Mouse (Mus musculus) left cerebral cortex, postnatal 14 days (tissue): ENCODE measurements around the gene Ankrd13d. TPM values are rescaled to one million over a fixed set of nuclear protein-coding genes. Genes with fewer than 3 reads are reported as not detected.
"Not testable (repeated sequence)": the region's sequence is repeated elsewhere in the genome, so short reads cannot be mapped to it uniquely, and the experiment has no call there.

Experiments used
- DNase-seq, 2 experiments: peaks; one replicate each; pipeline ENCODE4 v3.0.0; 2021 to 2022; ENCODE audit warnings: low spot score in 2 of 2, mixed read lengths in 1 of 2
- intact Hi-C: fragments of 180-260 bp; cut with DNase I; formaldehyde crosslinking; loops from one replicate; pipeline ENCODE4 v1.15.1; 2025
- total RNA-seq, 2 experiments: library from RNA; stranded (reverse); gene quantifications; 2 replicates each; pipeline ENCODE4 v1.2.3; 2021

Gene Ankrd13d
- total RNA-seq, 2 experiments from 2014 or later, result 84.5 to 84.9 TPM

- no peak for DNase-seq
- intact Hi-C loops, result no loop called here
Measured at GRCm38 (mm10) chr19:4270187-4270586, 12.8 kb downstream of the Ankrd13d start.

GRCm38 (mm10) chr19:4268566-4269361, 14.2 kb downstream of the Ankrd13d start, which contains the start of gene Ssh3:
Ssh3 (minus strand) TSS chr19:4269180.
- intact Hi-C loops, result no loop called here
- peak; percentile 40 to 60 for DNase-seq

- no peak for DNase-seq
- intact Hi-C loops, result no loop called here
Measured at GRCm38 (mm10) chr19:4265956-4266355, 17.0 kb downstream of the Ankrd13d start.

GRCm38 (mm10) chr19:4264171-4264780, 18.7 kb downstream of the Ankrd13d start:
- intact Hi-C loops, result no loop called here
- DNase-seq, result no peak

- intact Hi-C loops, result no loop called here
- DNase-seq, result no peak
Measured at GRCm38 (mm10) chr19:4263702-4264101, 19.2 kb downstream of the Ankrd13d start.

- intact Hi-C loops, result no loop called here
- DNase-seq, result no peak
Measured at GRCm38 (mm10) chr19:4262756-4263155, 20.2 kb downstream of the Ankrd13d start.

- no peak for DNase-seq
- intact Hi-C loops, result no loop called here
Measured at GRCm38 (mm10) chr19:4261038-4261698, 21.8 kb downstream of the Ankrd13d start.

GRCm38 (mm10) chr19:4257897-4258252, 25.1 kb downstream of the Ankrd13d start:
- DNase-seq, result no peak

GRCm38 (mm10) chr19:4257216-4257896, 25.6 kb downstream of the Ankrd13d start:
- peak; percentile 96 for DNase-seq
- intact Hi-C loops, result no loop called here

More at GRCm38 (mm10) chr19:4257897-4258252, 25.1 kb downstream of the Ankrd13d start:
- intact Hi-C loops, result loop anchor here (1.0 kb wide), 1 partner anchor 48 kb away; the partner anchor contains the start of gene Grk2

GRCm38 (mm10) chr19:4255583-4256162, 27.3 kb downstream of the Ankrd13d start:
- no peak for DNase-seq
- intact Hi-C loops, result no loop called here

GRCm38 (mm10) chr19:4254230-4254629, 28.7 kb downstream of the Ankrd13d start:
- intact Hi-C loops, result no loop called here

GRCm38 (mm10) chr19:4248683-4249082, 34.3 kb downstream of the Ankrd13d start:
- DNase-seq, intact Hi-C loops: not testable (repeated sequence)

More at GRCm38 (mm10) chr19:4254230-4254629, 28.7 kb downstream of the Ankrd13d start:
- no peak for DNase-seq

GRCm38 (mm10) chr19:4247010-4247409, 35.9 kb downstream of the Ankrd13d start:
- no peak for DNase-seq
- intact Hi-C loops, result no loop called here

GRCm38 (mm10) chr19:4244775-4245174, 38.2 kb downstream of the Ankrd13d start:
- no peak for DNase-seq
- intact Hi-C loops, result no loop called here

- DNase-seq, result no peak
- intact Hi-C loops, result no loop called here
Measured at GRCm38 (mm10) chr19:4242416-4242815, 40.5 kb downstream of the Ankrd13d start.

- intact Hi-C loops, result no loop called here
- DNase-seq, result no peak
Measured at GRCm38 (mm10) chr19:4240247-4240668, 42.7 kb downstream of the Ankrd13d start.

GRCm38 (mm10) chr19:4234548-4234947, 48.4 kb downstream of the Ankrd13d start:
- intact Hi-C loops, result no loop called here

GRCm38 (mm10) chr19:4232651-4233050, 50.3 kb downstream of the Ankrd13d start:
- DNase-seq, result no peak
- intact Hi-C loops, result no loop called here

More at GRCm38 (mm10) chr19:4234548-4234947, 48.4 kb downstream of the Ankrd13d start:
- DNase-seq, result no peak

GRCm38 (mm10) chr19:4232186-4232572, 50.8 kb downstream of the Ankrd13d start:
- intact Hi-C loops, result no loop called here

More at GRCm38 (mm10) chr19:4232186-4232572, 50.8 kb downstream of the Ankrd13d start:
- peak; percentile 53 to 77 for DNase-seq
